Mouse (Mus musculus): ENCODE results near the gene Irf2bp2.

The Irf2bp2 gene

DNA sequence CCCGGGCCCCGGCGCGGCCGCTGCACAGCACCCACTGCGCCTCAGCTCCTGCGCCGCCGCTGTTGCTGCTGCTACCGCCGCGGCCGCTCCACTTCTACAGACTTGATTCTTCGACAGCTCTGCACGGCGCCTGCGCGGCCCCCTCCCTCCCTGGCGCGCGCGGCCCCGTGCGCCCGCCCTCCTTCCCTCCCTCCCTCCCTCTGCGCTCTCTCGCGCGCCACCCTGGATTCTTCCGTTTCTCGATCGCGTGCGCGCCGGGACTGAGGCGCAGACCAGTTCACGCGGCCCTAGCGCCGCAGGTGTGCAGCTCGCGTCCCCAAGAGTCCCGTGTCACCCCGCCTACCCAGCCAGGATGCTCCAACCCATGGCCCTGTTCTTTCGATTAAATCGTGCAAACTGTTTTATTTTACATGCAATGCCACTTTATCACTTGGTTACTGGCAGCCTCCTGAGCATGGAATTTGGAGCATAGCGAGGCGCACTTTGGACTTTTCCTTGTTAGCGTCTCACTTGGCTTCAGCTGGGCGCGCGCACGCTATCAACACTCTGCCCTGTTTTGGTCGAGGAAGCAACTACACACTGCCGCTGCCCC, at the start of gene Irf2bp2:
Gene Irf2bp2, minus strand, starts transcription at position 98 of the 592 bp plus-strand sequence.
- peak; percentile 32 for ATAC-seq (ENCODE audit: low TSS enrichment)

DNA sequence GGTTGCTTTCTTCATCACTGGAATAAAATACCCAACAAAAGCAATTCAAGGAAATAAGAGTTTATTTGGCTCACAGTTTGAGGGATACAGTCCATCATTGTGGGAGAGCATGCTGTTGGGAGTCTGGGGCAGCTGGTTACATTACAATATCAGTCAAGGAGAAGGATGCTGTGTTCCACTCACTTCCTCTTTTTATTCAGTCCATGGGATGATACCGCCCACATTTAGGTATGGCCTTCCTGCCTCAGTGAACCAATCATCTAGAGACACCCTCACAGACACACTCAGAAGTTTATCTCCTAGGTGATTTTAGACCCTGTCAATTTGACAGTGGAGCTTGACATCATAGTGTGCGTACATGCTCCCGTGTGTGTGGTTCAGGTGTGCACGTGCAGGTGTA, 48.9 kb upstream of the Irf2bp2 start:
- ATAC-seq (ENCODE audit: low TSS enrichment): no peak

DNA sequence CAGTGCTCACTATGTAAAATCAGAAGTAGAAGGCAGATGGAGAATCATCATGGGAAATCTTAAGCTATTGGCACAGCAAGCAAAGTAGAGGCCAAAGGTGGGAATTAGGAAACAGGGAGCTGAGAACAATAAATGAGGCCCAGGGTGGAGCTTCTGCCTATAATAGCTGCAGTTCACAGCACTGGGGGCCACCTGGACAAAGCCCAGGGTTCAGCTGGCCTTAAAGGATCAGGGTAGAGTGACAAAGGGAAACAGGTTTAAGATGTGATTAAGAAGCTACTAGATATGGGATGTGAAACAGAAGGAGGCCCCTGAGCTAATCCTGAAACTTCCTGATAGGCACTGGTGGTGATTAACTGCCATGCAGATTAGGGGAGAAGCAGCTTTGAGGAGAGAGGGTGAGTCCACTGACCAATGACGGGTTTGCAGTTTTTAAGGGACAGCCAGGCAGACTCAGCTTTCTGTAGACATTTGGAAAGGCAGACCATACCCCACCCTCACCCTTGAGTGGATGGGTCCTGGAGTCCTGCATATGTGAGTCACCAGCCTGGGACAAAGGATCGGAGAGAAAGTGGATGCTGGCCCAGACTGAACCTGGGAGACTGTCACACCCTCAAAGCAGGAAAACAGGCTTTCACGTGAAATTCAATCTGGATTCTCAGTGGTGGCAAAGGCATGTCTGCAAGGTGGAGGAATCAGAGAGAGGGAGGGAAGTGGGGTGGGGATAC, 47.9 kb upstream of the Irf2bp2 start:
- no peak for ATAC-seq (ENCODE audit: low TSS enrichment)

DNA sequence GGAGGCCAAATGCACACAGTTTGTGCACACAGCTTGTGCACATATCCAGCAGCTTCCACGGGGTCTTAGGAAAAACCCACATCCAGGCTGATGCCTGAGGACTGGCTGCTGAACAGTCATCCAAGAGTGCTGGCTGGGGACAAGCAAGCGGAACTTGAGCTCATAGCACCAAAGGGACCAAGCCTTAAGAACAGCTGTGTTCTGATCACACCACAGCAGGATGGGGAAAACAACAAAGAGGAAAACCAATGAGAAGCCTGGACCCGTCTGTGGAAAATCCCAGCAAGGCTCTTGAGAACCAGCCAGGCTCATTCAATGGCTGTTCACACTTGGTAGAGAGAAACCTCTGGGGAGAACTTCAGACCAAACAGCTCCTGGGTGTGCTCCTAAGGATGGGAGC, 45.4 kb upstream of the Irf2bp2 start:
- peak; percentile 51; the same call in 1 of the 2 replicates for ATAC-seq (ENCODE audit: low TSS enrichment)

DNA sequence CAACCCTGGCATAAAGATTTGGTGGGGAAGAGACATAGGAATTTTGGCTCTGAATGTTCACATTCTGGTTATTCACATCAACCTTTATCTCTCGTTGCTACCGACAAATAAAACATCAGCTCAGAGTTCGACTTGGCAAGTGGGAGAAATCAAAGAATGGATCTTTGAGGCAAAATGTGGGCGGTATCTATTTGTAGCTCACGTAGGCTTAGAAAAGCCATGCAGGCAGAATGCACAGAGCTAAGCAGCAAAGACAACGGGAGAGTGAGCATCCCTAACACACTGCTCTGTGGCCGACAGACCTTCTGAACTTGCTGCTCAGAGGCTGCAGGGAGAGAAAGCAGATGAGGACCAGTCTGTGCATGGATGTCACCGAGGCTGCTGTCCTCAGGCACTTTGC, 44.2 kb upstream of the Irf2bp2 start:
- ATAC-seq (ENCODE audit: low TSS enrichment): peak; percentile 89

DNA sequence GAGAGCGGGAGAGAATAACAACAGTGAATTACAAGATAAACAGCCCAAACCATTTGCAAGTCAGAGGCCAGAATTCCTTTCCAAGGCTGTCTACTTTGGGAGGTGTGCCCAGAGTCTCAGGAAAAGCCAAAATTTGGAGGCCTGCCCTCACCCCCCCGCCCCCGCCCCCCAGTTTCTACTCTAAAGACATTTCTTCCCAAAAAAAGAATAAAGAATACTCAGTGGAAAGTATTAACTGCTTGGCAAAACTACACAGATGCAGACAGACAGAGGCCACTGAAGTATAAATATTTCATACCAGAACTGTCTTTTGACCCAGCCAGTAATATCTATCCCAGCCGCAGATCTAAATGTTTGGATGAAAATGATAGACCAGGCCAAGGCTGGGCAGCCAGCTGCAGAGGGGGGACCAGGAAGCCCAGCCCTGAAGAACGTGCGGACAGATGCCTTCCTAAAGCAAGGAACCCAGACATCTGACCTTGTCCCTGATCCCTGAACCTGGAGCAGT, 40.8 kb upstream of the Irf2bp2 start:
- no peak for ATAC-seq (ENCODE audit: low TSS enrichment)

DNA sequence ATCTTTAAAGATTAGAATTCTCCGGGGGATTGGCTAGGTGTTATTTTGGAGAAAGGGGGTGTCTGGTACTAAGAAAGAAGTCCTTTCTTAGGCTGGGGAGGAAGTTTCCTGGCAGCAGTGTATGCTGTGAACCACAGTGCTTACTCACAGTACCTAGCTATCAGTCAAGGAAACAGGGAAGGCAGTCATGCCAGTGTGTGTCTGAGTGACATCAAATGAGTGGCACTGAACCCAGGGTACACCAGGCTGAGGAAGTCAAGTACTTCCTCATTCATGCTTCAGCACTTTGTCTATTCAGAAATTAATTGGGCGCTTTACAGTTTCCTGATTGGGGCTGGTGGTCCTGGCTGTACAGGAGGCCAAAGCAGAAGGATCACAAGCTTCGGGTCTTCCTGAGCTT, 34.8 kb upstream of the Irf2bp2 start:
- ATAC-seq (ENCODE audit: low TSS enrichment): no peak

DNA sequence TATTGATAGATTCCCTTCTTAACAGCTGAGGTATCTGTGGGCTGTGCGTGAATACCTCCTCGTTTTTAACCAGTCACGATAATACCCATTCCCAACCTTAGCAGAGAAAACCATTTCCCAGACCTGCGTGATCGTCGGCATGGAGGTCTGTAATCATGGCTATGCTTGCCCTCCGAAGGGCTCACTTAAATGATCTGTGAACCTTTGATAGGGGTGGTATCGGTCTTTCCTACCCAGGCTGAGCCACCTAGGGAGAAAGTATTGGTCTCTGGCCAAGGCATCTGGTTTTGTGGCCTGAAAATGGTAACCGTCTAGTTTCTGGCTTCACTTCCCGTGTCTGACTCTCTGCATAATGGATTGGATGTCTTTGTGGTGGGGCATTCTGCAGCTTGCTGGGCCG, 32.6 kb upstream of the Irf2bp2 start:
- ATAC-seq (ENCODE audit: low TSS enrichment): no peak

DNA sequence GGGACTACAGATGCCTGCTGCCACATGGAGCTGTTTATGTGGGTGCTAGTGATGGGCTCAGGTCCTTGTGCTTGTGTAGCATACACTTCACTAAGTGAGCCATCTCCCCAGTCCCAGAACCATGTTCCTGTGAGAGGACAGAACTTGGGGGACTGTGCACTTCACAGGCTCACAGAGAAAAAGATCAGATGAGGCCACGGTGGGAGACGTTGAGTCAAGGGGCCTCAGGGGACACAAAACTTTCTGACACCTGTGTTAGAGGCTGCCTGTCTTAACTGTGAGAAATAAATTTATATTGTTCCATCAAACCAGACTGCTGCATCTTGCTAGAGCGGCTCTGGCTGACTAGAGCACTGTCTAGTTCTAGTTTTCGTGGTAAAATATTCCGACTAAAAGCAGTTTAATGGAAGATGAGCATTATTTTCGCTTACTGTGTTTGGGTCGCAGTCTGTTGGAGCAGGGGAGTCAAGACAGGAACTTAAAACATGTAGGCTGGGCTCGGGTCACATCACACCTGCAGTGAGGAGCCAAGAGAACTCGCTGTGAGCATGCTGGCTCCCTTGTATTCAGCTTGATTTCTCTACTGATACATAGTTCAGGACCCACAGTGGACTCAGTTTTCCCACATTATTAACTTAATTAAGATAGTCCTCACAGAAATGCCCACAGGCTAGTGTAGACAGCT, 28.5 kb upstream of the Irf2bp2 start:
- ATAC-seq (ENCODE audit: low TSS enrichment): no peak

DNA sequence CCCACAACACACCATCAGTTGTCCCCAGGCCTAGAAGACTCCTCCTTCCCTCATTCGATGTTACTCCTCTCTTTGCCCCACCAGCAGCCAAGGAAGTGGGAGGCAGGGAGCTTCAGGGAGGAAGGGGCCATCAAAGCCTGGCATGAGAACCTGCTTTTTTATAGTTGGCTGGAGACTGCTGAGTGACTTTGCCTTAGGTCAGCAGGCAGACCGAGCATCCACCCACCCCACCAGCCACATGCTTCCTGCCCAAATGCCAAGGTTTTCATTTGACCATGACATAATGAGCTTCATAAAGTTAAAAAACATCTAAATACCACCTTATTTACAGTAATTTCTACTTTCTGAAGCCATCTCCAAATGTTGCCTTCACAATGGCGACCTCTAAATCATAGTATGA, 26.9 kb upstream of the Irf2bp2 start:
- no peak for ATAC-seq (ENCODE audit: low TSS enrichment)

DNA sequence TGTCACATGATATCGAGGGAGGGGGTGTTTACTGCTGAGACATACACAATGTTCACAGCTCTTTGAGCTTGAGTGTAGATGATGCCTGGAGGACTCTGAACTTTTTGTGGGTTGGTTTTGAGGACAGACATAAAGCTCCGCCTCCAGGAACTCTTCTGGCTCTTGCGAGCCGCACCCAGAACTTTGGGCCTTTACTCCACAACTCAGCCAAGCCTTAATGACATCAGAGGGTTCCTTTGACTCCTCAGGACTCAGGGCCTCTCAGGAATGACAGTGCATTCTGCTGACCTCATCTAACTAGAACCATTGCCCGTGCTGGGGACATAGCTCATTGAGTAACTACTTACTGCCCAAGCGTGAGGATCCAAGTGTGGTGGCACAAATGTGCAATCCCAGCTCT, 25.7 kb upstream of the Irf2bp2 start:
- ATAC-seq (ENCODE audit: low TSS enrichment): no peak

DNA sequence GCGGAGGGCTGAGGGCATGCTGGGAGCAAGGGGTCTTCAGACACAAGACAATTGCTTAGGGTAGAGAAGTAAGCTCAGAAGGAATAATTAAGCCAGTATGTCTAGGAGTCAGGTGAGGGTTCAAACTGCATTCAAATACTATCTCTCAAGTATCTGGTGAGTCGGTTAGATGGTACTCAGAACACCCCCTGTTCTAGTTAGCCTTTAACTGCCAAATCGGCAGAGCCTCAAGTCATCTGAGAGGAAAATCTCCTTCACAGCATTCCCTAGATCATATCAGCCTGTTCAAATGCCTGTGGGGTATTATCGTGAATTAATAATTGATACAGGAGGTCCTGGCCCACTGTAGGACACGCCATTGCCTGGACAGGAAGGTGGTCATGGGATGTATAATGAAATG, 23.9 kb upstream of the Irf2bp2 start:
- ATAC-seq (ENCODE audit: low TSS enrichment): no peak

DNA sequence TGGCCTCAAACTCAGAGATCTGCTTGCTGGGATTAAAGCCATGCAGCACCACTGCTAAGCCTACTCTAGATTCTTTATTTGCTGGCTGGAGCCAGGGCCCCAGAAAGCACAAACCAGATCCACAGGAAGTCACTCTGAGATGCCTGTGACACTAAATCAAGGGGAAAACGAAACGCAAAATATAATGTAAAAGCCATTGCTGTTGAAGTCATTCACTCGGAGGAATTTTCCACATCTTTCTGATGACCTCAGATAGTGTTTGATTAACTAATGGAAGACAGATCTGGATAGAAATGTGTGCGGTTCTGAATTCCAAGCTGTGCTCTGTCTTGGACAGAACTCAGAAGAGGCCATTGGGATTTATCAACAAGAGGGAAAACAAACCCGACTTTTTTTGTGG, 22.9 kb upstream of the Irf2bp2 start:
- no peak for ATAC-seq (ENCODE audit: low TSS enrichment)

DNA sequence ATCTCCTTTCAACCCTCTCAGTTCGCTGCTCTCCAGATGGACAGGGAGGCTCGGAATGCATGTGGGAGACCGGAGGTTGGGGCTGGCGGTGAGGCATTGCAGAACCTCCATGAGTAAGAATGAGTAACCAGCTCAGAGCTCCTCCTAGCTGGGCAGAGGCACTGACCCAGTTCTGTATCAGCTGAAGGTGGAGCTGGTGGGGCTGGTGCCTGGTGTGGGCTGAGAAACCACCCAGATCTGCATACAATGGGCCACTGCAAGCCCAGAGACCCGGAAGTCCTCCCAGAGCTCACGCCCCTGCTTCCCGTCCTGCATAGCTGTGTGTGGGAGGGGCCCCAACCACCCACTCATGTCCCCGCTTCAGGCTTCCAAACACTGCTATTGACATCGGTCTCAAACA, 22.0 kb upstream of the Irf2bp2 start:
- peak; percentile 94 for ATAC-seq (ENCODE audit: low TSS enrichment)

DNA sequence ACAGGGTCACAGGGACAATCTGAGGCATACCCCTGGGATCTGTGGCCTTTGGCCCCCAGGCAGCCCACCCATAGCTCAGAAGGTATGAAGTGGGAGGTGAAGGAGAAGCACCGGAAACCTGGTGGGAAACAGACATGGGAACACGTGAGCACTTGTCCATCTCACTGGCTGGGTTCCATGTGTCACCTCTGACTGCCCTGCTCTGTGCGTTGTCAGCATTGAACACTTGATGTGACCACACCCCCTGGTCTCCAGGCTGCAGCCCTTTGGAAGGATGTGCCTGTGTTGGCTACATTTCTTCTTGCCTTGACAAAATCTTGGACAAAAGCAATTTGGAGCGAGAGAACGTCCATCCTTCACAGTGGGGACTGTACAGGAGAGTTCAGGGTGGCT, 20.9 kb upstream of the Irf2bp2 start:
- ATAC-seq (ENCODE audit: low TSS enrichment): no peak

DNA sequence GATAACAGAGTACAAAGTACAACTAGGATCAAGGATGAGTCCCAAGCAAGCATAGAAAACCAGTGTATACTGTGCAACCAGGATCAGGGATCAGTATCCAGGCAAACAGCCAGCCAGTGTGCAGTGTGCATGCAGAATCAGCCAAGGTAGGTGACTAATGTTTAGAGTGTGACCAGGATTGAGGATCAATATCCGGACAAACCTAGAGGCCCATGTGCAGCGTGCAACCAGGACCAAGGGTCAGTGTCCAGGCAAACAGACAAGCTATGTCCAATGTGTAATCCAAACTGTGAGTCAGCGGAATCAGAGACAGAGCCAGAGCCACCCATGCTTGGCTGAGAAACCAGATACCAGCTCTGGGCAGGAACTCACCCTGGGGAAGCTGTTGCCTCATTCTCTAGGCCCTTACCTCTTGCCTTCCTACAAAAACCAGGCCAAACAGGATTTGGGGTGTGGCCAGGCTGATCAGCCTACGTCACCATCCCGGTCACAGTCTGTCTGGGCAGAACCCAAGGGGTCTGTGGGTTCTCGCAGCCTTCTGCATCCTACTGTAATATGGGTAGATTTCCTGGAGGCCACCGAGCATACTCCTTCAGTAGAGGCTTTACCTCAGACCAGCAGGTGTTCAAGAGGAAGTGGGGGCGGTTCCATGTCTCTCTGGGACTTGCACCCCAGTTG, 20.4 kb upstream of the Irf2bp2 start:
- ATAC-seq (ENCODE audit: low TSS enrichment): peak; percentile 22; the same call in 1 of the 2 replicates

DNA sequence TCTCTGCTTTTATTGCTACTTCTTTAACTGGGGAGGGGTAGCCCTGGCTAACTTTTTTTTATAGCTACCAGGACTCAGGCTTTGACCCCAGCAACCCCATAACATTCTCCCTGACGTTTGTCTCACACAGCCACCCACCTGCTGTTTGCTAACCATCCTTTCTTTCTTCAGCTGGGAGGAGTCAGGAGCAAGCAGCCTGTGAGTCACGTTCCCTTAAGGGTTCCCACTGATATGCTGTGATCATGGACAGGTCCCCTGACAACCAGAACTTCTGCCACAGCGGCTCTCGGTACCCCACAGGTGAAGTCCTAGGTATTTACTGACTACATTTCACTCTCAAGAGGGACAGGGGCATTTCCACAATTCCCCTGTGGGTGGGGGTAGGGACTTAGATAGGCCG, 19.4 kb upstream of the Irf2bp2 start:
- no peak for ATAC-seq (ENCODE audit: low TSS enrichment)

DNA sequence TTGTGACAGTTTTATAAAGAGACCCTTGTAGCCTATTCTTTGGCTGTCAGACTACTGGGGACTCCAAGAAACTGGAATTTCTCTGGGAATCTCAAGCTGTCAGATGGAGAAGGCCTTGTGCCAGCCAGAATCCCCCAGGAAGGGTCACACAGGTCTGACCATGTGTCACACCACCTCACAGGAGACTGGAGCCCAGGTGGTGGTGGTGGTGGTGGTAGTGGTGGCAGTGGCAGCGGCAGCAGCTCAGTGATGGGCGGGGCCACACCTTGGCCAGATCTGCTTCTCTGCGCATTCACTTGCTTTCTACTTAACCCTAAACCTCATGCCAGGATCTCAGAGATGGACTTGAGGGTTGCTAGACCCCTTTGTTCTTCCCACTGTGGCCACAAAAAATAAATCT, 19.0 kb upstream of the Irf2bp2 start:
- no peak for ATAC-seq (ENCODE audit: low TSS enrichment)

DNA sequence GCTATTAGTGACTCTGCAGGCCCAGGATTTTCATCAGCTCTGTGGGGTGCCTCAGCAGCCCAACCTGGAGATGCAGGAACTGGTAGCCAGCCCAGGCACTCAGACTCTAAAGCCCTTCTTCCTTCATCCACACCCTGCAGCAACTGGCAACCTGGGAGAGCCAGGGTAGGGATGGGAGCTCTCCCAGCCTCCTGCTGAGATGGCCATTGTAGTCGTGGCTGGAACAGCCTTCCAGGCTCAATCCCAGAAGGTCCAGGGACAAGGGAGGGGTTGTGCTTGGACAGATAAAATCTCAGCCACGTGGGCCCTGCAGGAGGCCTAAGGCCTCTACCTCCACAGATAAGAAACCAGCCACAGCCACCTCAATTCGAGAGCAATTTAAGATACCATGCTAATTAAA, 16.9 kb upstream of the Irf2bp2 start:
- no peak for ATAC-seq (ENCODE audit: low TSS enrichment)

DNA sequence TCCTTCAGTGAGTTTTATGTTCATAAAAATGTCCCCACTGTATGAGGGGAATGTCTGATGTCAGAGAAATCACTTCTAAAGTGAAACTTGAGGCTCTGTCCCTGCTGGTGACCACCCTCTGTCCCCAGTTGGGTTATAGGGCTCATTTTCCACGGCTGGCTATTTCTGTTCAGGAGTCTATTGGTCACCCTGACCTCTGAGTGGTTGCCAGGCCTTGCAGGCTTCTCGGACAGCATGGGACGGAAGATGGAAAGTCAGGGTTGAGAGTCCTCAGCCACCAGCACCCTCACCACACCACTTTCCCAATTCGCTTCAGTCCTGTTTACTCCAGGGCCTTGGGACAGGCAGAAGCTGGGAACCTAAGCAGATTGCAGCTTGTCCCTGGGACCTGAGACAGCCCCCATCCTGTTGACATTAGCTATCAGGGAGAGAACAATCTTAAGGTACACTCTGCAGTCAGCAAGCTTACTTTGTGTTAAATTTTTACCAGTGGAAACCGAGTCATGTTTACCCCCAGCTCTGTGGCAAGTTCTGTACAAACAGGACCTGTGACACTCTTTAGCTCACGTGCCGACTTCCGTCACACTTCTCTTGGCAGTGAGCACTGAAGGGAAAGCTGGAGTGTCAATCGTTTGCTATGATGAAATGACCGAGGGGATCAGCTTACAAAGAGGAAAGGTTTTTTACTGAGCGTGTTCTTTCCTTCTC, 15.9 kb upstream of the Irf2bp2 start:
- no peak for ATAC-seq (ENCODE audit: low TSS enrichment)

DNA sequence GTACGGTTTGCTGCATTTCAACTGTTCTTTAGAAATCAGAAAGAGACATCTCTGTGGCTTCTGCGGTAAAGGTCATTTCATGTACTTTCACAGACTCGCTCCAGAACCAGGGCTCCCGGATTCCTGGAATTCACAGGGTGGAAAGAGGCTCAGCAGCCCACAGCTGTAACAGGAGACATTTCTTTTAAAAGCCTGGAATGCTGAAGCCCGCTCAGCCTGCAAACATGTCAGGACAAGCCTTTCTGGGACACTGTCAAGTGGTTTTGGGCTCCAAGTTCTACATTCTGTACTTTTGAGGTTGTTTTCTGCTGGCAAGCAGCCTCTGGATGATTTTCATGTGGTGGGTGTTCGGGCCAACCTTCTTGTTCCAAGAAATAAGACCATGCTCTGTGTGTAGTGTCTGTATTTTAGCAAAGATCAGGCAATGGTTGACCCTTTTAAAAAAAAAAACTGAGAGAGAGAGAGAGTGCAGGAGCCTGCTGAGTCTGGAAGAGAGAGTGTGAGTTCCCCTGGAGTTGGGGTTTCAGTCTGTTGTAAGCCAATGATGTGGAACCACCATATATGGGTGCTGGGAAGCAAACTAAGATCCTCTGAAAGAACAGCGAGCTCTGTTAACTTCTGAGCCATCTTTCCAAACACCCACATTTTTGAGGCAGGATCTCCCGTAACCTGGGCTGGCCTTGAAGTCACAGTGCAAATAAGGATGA, 9.6 kb upstream of the Irf2bp2 start:
- peak; percentile 14; the same call in 1 of the 2 replicates for ATAC-seq (ENCODE audit: low TSS enrichment)

Data from frontal cortex, adult (tissue).